Mouse (Mus musculus): ENCODE results near the gene Acsm3. TPM values are rescaled to one million over a fixed set of nuclear protein-coding genes. Genes with fewer than 3 reads are reported as not detected.
A peak's percentile ranks its signal among the peaks of the same experiment; 100 is the strongest.

The Acsm3 gene
- polyA plus RNA-seq, 1 experiment, result 87.9 TPM

DNA sequence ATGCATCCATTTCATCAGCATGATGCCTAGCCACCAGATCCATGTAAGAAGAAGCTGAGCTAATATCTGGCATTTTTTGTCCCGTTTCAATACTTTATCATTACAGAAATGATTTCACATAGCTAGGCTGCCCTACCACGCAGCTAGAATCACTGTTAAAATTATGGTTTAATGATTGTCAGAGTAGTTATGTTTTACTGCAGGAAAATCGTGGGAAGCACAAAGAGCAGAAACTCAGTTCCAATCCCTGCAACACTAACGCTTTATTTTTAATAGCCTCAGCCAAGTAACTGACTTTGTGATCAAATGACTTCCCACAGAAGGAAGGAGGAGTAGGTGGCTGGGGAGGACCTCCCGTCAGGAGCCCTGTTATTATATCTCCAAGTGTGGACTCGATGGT lies 6.3 kb downstream of the Acsm3 start:
- H3K27ac ChIP-seq (replicated peaks; ENCODE audit: low read depth, low read length), result no peak overlapping the region
- no peaks in the 10 kb centered on the region for H3K4me1 ChIP-seq (ENCODE audit: control insufficient read depth, insufficient read depth, insufficient read length, low read length)

DNA sequence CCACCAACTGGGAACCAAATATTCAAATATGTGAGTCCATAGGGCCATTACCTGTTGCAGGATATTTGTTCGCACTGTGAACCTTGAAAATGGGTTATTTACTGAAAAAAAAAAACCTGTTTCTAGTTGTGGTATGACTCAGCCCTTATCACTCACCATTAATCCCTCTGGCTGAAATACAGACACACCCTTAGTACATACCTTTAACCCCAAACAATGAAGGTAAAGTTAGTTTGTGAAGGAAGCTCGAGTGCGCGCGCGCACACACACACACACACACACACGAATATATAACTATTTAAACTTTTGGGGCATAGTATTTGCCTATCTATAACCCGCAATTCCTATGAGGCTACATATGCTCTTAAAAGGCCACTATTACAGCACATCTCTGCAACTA lies 9.2 kb downstream of the Acsm3 start:
- no peak overlapping the region for H3K4me3 ChIP-seq (ENCODE audit: insufficient read depth, low read depth, low read length)
- no peaks in the 10 kb centered on the region for H3K4me1 ChIP-seq (ENCODE audit: control insufficient read depth, insufficient read depth, insufficient read length, low read length)
- no peak overlapping the region for H3K27ac ChIP-seq (replicated peaks; ENCODE audit: low read depth, low read length)

More for the DNA sequence above, 6.3 kb downstream of the Acsm3 start:
- no peak overlapping the region for H3K4me3 ChIP-seq (ENCODE audit: insufficient read depth, low read depth, low read length)

DNA sequence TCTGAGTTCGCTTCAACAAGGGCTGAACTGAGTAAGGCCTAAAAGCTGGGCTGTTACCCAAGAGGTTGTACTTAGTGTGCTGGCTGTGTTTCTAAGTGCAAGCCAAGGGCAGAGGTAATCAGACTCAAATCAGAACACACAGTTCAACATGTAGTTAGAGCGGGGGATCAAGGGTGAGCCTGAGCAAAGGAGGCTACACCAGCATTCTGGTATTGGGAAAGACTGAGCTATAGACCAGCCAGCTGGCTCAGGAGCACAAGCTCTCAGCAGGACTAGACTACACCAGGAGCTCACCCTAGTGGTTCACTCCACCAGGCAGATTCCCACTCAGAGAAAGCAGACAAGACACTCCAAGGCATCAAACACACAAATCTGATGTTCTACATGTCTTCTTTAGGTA lies 22.7 kb downstream of the Acsm3 start:
- H3K4me1 ChIP-seq (ENCODE audit: control insufficient read depth, insufficient read depth, insufficient read length, low read length), result peaks cover 6% of the 10 kb centered on the region; the same call in 1 of the 2 replicates
- H3K27ac ChIP-seq (replicated peaks; ENCODE audit: low read depth, low read length), result no peak overlapping the region
- H3K4me3 ChIP-seq (ENCODE audit: insufficient read depth, low read depth, low read length), result no peak overlapping the region

DNA sequence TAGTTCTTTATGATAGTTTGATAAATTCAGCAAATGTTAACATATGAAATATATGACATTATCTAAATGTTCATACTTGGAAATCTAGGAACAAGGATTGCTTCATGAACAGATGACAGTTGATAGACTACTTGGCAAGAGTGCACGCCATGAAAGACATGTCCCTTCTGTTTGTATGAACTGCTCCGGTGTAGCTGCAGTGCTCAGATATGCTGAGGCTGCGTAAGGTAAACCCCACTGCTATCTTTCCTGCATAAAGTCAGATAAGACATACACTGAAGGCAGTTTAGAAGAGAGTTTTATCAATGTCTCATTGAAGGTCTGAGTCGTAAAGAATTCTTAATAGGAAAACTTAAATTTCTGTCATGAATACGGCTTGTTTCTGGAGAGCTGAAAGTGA lies 24.2 kb downstream of the Acsm3 start:
- H3K4me1 ChIP-seq (ENCODE audit: control insufficient read depth, insufficient read depth, insufficient read length, low read length), result peaks cover 6% of the 10 kb centered on the region; the same call in 1 of the 2 replicates
- no peak overlapping the region for H3K27ac ChIP-seq (replicated peaks; ENCODE audit: low read depth, low read length)
- no peak overlapping the region for H3K4me3 ChIP-seq (ENCODE audit: insufficient read depth, low read depth, low read length)

DNA sequence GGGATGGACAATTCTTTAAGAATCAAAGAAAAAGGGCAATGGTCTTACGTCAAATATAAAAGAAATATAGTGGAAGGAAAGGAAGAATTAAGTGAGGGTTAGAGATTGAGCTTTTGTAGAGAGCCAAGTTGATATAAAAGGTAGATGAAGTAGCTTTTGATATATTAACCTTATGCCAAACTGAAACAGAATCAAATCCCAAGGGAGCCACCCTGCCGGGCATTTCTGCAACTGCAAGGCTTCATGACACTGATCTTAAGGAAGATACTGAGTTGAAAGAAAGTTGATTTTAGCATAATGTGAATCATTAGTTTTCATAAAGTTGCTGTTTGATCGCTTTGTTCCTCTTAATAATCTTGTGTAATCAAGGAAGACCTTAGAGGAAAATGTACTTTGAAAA lies 28.3 kb downstream of the Acsm3 start:
- Histone ChIP-seq H3K27ac (replicated peaks; ENCODE audit: low read depth, low read length) (no peak overlapping the region), H3K4me3 (ENCODE audit: insufficient read depth, low read depth, low read length) (no peak overlapping the region), H3K4me1 (ENCODE audit: control insufficient read depth, insufficient read depth, insufficient read length, low read length) (no peaks in the 10 kb centered on the region)

DNA sequence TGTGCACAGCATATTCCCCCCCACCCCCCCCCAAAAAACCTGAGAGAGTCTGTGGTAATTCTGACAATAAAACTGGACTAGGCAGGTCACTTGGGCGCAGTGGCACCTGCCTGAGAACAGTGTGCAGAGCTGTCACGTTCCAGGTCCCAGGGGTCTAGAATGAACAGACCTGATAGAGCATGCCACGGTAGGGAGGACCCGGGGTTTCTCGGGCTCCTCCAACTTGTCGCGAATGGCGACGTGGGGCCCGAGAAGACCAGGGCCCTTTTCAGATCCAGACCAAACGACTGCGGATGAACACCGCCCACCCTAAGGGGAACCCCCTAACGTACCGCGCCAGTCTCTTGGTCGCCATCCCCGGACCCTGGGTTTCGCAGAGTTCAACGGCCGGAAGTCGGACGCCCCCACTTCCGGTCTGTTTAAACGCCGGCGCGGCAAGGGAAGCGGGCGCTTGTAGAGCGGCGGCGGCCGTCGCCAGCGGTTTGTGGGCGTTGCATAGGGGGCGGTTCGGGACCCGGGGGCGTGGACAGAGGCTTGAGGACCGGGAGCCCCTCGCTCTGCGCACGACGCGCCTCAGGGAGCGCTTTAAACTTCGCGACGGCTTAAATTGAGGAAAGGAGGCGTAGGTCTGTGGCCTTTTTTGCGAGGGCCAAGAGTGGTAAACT lies 33.0 kb downstream of the Acsm3 start, which contains the start of the genes Rexo5 and Eri2:
TSS of gene Rexo5 (plus strand) at position 421 of the 665 bp plus-strand sequence.
TSS of gene Eri2 (minus strand) at position 473 of the 665 bp plus-strand sequence.
- Histone ChIP-seq H3K4me1 (ENCODE audit: control insufficient read depth, insufficient read depth, insufficient read length, low read length) (0 out of 2 replicates have a peak, but pooled peaks cover 2% of the 10 kb centered on the region), H3K4me3 (ENCODE audit: insufficient read depth, low read depth, low read length) (peak within 1 kb of the TSS; percentile 92), H3K27ac (replicated peaks; ENCODE audit: low read depth, low read length) (peak within 1 kb of the TSS; percentile 4; the same call in 1 of the 2 replicates)

DNA sequence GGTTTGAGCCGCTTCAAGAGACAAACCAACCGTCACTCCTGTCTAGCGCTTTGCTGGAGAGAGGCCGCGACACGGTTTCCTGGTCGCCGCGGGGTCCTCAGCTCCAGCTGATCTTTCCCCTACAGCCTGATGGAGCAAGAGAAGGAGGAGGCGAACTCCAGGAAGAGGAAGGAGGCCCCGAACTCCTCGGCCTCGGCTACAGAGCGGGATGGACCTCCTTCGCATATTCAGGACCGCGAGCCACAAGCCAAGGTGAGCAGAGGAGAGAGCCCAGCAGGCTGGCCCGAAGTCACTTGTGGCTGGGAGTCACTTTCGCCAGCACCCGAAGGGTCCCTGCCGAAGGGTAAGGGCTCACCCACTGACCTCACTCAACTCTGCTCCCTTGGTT lies 33.5 kb downstream of the Acsm3 start:
- Histone ChIP-seq H3K4me1 (ENCODE audit: control insufficient read depth, insufficient read depth, insufficient read length, low read length) (0 out of 2 replicates have a peak, but pooled peaks cover 2% of the 10 kb centered on the region), H3K4me3 (ENCODE audit: insufficient read depth, low read depth, low read length) (peak overlapping the region; percentile 92), H3K27ac (replicated peaks; ENCODE audit: low read depth, low read length) (no peak overlapping the region)

DNA sequence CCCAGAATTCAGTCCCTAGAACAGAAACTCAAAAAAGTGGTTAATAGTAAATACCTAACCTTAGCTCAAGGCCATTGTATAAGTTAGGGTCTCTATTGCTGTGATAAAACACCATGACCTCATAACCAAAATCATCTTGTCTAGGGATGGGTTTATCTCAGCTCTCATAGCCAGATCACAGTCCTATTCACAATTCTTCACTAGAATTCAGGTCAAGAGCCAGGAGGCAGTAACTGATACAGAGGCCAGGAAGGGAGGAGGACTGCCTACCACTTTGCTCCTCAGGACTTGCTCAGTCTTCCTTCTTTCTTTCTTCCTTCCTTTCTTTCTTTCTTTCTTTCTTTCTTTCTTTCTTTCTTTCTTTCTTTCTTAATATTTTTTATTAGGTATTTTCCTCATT lies 34.6 kb downstream of the Acsm3 start:
- H3K27ac ChIP-seq (replicated peaks; ENCODE audit: low read depth, low read length), result no peak overlapping the region
- no peak overlapping the region for H3K4me3 ChIP-seq (ENCODE audit: insufficient read depth, low read depth, low read length)
- 0 out of 2 replicates have a peak, but pooled peaks cover 2% of the 10 kb centered on the region for H3K4me1 ChIP-seq (ENCODE audit: control insufficient read depth, insufficient read depth, insufficient read length, low read length)

DNA sequence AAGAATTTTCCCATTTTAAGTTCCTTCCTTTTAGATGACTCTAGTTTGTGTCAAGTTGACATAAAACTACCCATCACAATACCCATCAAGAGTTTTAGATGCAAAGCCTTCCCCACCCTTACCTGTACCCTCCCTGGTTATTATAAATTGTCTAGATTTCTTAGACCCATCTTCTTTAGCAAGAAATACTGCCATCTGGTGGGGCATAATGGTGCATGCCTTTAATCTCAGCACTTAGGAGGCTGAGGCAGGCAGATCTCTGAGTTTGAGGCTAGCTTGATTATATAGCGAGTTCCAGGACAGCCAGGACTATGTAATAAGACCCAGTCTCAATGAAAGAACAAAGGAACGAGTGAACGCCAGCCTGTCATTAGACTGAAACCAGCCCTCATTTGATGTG lies 39.8 kb downstream of the Acsm3 start:
- no peak overlapping the region for H3K27ac ChIP-seq (replicated peaks; ENCODE audit: low read depth, low read length)
- H3K4me1 ChIP-seq (ENCODE audit: control insufficient read depth, insufficient read depth, insufficient read length, low read length), result no peaks in the 10 kb centered on the region
- no peak overlapping the region for H3K4me3 ChIP-seq (ENCODE audit: insufficient read depth, low read depth, low read length)

DNA sequence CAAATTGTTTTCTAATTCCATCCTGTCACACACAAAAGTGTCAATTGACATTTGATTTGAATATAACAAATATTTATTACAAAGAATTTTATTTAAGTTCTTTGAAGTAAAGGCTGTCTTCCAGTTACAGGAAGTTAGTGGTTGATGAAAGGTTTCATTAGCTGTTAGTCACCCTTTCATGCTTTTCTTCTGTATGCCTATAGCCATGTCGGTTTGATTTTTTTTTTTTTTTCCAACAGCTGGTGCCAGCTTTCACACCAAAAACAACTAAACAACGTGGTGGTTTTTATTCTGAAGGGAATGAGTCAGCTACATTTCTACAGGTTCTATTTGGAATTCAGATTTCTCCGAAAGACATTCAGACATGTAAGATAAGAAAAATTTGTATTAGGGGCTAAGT lies 40.3 kb downstream of the Acsm3 start:
- Histone ChIP-seq H3K4me1 (ENCODE audit: control insufficient read depth, insufficient read depth, insufficient read length, low read length) (no peaks in the 10 kb centered on the region), H3K4me3 (ENCODE audit: insufficient read depth, low read depth, low read length) (no peak overlapping the region), H3K27ac (replicated peaks; ENCODE audit: low read depth, low read length) (no peak overlapping the region)

DNA sequence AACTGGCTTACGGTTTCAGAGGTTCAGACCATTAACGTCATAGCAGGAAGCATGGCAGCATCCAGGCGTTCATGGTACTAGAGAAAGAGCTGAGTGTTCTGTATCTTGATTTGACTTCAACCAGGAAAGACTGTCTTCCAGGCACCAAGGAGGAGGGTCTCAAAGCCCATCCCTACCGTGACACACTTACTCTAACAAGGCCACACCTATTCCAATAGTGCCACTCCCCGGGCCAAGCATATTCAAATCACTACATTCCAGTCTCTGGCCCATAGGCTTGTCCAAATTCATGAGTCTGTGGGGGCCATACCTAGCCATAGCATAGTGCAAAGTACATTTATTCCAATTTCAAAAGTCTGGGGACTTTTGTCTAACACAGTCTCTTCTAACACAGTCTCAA lies 46.7 kb downstream of the Acsm3 start:
- H3K4me1 ChIP-seq (ENCODE audit: control insufficient read depth, insufficient read depth, insufficient read length, low read length), result no peaks in the 10 kb centered on the region
- H3K27ac ChIP-seq (replicated peaks; ENCODE audit: low read depth, low read length), result no peak overlapping the region

DNA sequence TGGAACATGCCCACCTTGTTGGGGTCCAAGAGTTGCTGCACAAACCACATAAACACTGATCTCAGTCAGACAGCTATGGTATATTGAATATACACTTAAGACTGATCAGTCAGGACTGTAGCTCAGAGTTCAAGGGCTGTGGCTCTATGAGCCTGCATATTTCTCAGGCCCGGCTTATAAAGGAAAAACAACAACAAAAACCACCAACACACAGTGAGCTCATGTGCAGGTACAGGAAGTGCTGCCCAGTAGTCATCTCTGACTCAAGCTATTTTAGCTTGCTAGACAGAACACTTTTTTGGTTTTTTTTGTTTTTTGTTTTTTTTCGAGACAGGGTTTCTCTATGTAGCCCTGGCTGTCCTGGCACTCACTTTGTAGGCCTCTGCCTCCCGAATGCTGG lies 48.0 kb downstream of the Acsm3 start:
- Histone ChIP-seq H3K4me1 (ENCODE audit: control insufficient read depth, insufficient read depth, insufficient read length, low read length) (no peaks in the 10 kb centered on the region), H3K4me3 (ENCODE audit: insufficient read depth, low read depth, low read length) (no peak overlapping the region), H3K27ac (replicated peaks; ENCODE audit: low read depth, low read length) (no peak overlapping the region)

More for the DNA sequence above, 46.7 kb downstream of the Acsm3 start:
- H3K4me3 ChIP-seq (ENCODE audit: insufficient read depth, low read depth, low read length), result no peak overlapping the region

DNA sequence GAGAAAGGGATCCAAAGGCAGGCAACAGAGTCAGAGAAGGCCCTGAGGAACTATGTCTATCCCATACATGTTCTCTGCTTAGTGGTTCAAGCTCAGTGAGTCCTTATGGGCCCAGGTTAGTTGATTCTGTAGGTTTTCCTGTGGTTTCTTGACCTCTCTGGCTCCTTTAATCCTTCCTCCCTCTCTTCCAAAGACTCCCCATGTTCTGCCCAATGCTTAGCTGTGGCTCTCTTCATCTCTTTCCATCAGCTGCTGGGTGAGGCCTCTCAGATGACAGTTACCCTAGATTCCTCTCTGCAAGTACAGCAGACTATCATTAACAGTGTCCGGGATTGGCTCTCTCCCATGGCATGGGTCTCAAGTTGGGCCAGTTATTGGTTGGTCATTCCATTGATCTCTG lies 74.6 kb downstream of the Acsm3 start:
- H3K27ac ChIP-seq (replicated peaks; ENCODE audit: low read depth, low read length), result no peak overlapping the region
- H3K4me3 ChIP-seq (ENCODE audit: insufficient read depth, low read depth, low read length), result no peak overlapping the region
- H3K4me1 ChIP-seq (ENCODE audit: control insufficient read depth, insufficient read depth, insufficient read length, low read length), result no peaks in the 10 kb centered on the region

DNA sequence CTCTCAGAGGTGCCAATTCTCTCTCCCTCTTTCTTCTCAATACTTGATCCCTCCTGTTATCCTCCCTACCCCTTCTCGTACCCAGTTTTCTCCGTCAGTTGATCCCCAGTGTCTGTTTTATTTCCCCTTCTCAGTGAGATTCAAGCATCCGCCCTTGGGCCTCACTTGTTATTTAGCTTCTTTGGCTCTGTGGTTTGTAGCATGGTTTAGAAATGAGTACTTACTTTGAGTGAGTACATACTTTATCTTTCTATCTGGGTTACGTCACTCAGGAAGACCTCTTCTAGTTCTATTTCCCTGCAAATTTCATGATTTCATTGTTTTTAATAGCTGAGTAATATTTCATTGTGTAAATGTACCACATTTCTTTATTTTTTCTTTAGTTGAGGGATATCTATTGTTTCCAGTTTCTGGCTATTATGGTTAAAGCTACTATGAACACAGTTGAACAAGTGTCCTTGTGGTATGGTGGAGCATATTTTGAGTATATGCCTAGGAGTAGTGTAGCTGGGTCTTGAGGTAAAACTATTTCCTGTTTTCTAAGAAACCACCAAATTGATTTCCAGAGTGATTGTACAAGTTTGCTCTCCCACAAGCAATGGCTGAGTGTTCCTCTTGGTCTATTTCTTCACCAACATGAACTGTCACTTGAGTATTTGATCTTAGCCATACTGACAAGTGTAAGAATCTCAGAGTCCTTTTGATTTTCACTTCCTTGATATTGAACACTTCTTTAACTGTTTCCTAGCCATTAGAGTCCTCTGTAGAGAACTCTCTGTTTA lies 75.5 kb downstream of the Acsm3 start:
- Histone ChIP-seq H3K4me3 (ENCODE audit: insufficient read depth, low read depth, low read length) (no peak overlapping the region), H3K4me1 (ENCODE audit: control insufficient read depth, insufficient read depth, insufficient read length, low read length) (no peaks in the 10 kb centered on the region), H3K27ac (replicated peaks; ENCODE audit: low read depth, low read length) (no peak overlapping the region)

Measured in brown adipose tissue, adult 24 weeks (tissue).